Comparison of ENCODE assay signal across 19 mouse cellular contexts in the genomic region with DNA sequence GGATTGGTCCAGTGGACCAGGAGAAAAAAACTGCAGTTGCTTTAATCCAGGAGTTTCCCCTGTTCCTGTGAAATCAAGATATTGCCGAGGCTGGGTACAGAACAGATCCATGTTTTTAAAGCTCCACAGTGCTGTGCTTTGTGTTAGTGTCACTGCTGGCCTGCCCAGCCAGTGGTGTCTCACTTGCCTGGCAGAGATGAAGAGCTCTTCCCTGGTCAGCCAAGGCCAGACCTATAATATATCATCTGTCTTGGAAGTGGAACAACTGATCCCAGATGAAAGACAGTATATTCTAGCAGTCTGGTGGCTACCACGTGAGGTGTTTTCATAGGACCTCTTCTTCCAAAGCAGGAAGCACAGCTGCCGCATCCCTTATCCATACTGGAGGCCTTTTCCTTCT. TPM values are rescaled to one million over a fixed set of nuclear protein-coding genes. Genes with fewer than 3 reads are reported as not detected.
A peak's percentile ranks its signal among the peaks of the same experiment; 100 is the strongest.
DNase-seq lines count a peak whose midpoint lies in the region.
"Had no signal": no experiment of that assay in that cellular context is flagged by ENCODE, and none has a peak within 500 bp of the region (broad histone marks: within the 10 kb centered on the region; RNA-seq: fewer than 3 reads in every experiment).

No protein-coding gene starts in this region.

- DNase-seq in adrenal gland, adult (ENCODE audit: inconsistent age in 2 of 2, low spot score in 1 of 2): peak; percentile 33 to 63
- no peak for DNase-seq in adrenal gland, adult 18-20 months (ENCODE audit: low spot score in 2 of 2)
- peak; percentile 27 for DNase-seq in adrenal gland, adult 8-10 months
- DNase-seq in adrenal gland, postnatal 14 days: peak; percentile 16
- peak; percentile 28 to 45 for DNase-seq in adrenal gland, postnatal 36 days
- DNase-seq in gastrocnemius, postnatal 25 days: no peak
- DNase-seq in kidney, postnatal 14 days: no peak
- DNase-seq: B cell, adult 2 months; cerebellum, adult 11 months; cerebellum, adult 18-20 months; cerebellum, adult 8-10 months; cerebellum, adult 9-11 months; cerebellum, postnatal 14 days; cerebellum, postnatal 36 days; embryo, embryonic 11 days; forebrain, postnatal 0 days had no signal

RNA-seq across cellular contexts. Expression of a gene that starts 46.7 kb away (rescaled TPM):
- not detected for total RNA-seq in adrenal gland, adult 18-20 months (2021)
- total RNA-seq in adrenal gland, adult 8-10 months (2022): not detected
- not detected in 2 replicates for total RNA-seq in adrenal gland, postnatal 14 days (2021)
- not detected for total RNA-seq in adrenal gland, postnatal 36 days (2021)
- not detected for total RNA-seq in gastrocnemius, postnatal 25 days (2021)
- total RNA-seq: CH12.LX; common myeloid progenitor, adult 5-6 weeks; forebrain, postnatal 0 days; G1E had no signal

Comparison
In these comparisons a context has a peak if more than half of its experiments do, and no peak if none do; other contexts are left out.
1. DNase-seq: peak in adrenal gland, adult (2 of 2), adrenal gland, adult 8-10 months (single experiment), adrenal gland, postnatal 14 days (single experiment) and adrenal gland, postnatal 36 days (2 of 2); none in adrenal gland, adult 18-20 months (0 of 2), gastrocnemius, postnatal 25 days (single experiment) and kidney, postnatal 14 days (single experiment).